Mouse (Mus musculus) left cerebral cortex, adult 9 months (tissue): ENCODE measurements around the gene Tvp23b.
A peak's percentile ranks its signal among the peaks of the same experiment; 100 is the strongest.

Experiments used
- DNase-seq, 2 experiments: peaks; one replicate each; pipeline ENCODE4 v3.0.0; 2022; ENCODE audit warnings: low spot score in 2 of 2

The Tvp23b gene

DNA sequence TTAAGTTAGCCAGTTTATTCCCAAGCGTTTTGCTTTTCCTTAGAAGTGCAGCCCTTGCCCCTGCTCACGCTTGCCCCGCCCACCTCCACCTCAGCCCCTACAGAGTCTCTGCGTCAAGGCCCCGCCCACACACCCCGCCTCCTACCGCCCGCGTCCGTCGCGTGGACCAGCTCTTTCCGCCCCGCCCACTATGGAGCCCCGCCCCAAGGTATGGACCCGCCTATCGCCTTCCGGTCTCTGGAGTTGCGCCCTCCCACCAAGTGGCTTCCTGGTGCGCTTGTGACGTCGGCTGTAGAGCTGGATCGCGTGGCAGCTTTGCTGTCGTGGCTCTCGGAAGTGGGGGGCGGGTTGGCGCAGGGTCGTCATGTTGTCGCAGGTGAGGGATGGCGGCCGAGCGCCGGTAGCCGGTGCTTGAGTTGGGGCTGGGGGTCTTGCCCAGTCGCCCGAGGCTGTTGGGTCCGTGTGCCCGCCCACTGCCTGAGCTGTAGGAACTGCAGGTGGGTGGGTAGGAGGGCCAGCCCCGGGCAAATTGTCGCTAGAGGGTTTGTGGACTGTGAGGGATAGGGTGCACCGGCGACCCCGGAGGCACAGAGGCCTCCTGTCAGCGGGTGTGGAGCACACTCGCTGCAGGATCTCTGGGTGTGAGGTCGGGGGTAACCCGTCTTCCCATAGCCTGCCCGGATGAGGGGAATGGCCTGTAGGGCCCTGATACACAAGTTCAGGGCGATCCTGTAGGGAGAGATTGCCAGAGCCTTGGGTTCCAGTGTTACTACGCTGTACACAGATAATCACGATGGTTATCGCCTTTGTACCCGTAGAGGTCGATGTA, at the start of gene Tvp23b:
Tvp23b (plus strand) TSS at position 236 of the 829 bp plus-strand sequence.
- peak; percentile 88 to 97 for DNase-seq

DNA sequence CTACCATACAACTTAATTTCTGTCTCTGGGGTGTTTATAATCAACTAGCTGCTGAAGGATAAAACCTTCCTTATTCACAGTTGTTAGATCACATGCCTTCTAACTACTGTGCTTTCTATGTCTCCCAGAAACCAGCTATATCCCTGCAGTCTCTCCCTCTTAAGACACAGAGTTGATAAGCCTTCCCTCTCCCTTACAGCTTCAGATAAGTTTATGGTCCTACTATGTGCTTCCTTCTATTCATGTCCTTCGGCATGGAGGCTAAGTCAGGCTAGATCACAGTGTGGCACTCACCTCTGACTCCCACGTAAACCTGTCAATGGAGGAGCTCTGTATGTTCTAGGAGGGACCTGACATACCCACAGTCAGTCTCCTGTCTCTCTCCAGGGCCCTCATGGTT, 48.9 kb upstream of the Tvp23b start:
- DNase-seq, result no peak

DNA sequence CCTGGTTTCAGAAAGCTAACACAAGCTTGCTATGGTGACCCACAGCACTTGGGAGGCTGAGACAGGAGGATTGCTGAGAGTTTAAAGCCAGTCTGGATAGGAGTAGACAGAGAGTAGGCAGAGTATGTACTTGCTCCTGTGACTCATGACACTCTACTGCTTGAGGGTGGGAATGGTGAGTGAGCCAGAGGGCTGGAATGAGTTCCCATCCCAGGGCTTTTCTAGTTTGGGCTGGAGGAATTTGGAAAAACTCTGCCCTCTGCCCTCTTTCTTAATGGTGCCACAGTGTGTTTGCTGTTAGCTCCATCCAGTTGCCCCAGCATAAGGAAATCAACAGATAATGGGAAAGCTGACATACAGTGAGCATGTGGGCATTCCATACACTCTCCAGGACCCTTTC, 47.3 kb upstream of the Tvp23b start:
- DNase-seq, result no peak

DNA sequence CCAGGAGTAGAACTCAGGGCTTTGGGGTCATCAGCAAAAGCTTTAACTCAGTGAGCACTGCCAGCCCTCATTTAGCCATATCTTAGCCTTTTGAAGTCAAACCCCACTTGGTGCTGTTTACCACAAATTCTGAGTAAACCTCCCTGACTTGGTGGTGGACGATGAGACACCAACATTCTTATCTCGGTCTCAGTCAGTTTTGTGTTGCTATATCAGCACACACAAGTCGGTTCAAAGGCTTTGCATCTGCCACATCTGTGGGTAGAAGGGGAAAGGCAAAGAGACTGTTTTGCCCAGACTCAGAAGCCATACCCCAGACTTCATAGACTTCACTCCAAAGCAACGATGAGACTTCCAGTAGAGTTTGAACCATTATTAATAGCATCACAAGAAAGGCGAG, 34.7 kb upstream of the Tvp23b start:
- DNase-seq, result no peak

DNA sequence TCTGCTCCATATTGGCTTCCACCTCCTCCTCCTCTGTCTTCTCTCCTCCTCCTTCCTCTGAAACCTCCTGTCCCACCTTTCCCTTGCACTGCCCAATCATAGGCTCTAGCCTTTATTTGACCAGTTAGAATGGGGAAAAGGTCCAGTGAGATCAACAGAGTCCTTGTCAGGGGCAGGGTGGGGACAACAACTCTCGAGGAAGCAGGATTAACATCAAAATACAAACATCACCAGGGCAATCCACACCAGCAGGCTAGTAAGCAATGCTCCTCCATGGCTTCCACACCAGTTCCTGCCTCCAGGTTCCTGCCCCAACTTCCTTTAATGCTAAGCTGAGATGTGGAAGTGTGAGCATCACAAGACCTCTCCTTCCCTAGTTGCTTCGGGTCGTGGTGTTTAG, 33.5 kb upstream of the Tvp23b start:
- DNase-seq, result no peak

DNA sequence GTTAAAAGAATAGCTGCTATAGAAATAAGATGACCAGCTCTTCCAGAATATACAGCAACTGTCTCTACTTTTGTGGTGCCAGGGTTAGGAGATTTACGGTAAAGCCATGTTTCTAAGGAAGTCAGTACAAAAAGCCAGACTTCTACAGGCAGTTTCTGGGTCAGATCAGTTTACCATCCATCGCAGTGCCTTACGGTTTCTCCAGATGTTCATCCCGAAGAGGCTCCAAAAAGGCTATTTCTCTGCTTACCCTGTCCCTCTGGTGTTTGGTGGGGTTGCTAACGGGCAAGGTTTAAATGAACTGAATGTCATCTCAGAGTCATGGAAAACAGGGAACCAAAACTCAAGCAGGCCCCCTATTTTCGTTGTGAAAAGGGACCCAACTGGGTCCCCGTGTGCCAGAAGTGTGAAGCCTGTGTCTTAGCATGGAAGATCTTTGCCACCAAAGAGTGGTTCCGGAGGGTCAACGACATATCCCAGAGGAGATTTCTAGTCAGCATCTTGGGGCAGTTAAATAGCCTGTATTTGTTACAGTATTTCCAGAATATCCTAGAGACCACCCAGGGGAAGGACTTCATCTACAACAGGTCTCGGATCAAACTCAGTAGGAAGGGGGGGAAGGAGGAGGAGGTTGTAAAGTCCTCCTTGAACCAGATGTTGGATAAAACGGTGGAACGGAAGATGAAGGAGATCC, 32.1 kb upstream of the Tvp23b start, which contains the start of gene Fbxw10:
Fbxw10 (plus strand) TSS at position 109 of the 694 bp plus-strand sequence.
- DNase-seq, result peak in 1 of 2 experiments; percentile 25

DNA sequence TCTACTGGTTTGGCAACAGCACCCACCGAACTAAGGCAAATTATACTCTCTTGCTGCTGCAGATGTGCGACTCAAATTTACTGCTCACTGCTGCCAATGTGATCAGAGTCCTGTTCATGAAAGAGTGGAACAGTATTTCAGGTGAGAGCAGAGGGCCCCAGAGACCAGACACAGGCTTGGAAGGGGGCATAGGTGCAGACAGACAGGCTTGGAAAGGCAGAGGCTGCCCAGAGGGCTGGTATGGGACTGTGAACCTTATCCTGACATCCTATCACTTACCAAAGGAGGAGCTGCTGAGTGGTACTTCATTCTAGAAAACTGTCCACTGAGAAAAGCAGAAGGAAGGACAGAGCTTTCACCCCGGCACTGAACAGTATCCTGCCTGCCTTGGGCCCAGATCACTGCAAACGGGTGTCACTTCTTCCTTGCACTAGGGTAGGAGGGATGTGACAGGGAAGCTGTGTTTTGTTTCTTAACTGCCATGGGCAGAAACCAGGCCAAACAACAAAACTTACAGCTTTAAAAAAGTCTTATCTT, 31.5 kb upstream of the Tvp23b start:
- DNase-seq, result no peak

DNA sequence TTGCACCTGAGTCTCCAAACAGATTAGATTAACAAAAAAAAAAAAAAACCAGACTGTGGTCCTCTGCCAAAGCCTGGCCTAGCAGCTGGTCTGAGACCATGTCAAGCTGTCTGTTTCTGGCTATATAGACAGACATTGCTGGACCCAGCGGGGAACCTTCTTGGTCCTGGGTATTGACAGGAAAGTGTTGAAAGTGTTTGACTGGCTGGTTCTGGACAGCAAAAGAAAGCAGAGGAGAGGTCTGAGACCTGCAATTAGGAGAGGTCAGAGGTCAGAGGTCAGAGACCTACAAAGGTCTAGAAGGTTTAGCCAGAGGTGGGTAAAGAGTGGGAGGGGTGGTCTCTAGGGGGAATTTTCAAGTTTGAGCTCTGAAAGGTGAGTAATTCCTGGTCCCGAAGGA, 31.0 kb upstream of the Tvp23b start:
- no peak for DNase-seq

DNA sequence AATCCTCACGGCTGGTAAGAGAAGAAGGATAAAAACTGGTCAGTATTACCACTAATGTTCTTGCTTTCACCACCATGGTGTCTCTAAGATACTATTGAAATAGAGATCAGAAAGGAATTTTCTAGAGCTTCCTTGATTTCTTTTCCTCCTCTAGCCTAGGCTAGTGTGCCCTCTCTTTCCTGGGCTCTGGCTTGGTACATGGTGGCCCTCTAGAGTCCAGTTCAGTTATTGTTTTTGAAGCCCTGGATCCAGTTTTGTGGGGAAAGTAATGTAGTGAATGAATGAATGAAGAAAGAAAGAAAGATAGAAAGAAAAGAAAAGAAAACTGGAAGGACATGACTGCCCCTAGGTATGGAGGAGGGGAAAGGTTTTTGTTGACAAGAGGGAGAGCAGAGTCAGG, 28.1 kb upstream of the Tvp23b start:
- DNase-seq, result no peak

DNA sequence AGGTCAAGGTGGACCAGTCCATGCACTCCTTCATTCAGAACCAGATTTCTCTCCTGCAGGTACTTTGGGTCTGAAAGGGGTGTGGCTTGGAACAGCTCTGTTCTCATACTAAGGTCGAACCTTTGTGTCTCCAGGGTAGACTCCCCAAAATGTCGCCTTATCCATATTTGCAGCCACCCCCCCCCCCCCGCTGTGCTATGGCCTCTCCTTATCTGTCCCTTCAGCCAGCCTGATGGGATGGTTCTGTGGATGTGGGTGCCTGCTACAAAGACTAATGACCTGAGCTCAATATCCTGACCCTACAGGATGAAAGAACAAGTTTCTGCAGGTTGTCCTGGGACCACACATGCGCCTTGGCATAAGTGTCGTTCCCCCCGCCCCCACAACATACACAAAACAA, 25.9 kb upstream of the Tvp23b start:
- DNase-seq, result no peak

DNA sequence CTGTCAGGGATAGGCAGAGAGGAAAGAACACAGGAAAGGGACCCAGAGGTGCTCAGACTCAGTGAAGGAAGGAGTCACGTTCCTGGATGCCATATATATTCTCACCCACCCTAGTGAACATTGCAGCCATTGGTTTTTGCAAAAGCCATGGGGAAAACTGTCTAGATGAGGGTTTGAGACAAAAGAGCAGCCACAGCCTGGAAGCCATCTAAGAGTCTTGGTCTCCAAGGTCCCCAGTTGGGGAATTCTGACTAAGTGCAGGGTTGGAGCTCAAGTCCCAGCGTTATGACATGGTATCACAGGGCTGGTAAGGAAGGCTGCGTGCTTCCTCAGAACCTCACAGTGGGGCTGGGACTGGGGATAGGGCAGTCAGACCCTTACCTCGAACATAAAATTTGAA, 13.7 kb upstream of the Tvp23b start:
- no peak for DNase-seq

DNA sequence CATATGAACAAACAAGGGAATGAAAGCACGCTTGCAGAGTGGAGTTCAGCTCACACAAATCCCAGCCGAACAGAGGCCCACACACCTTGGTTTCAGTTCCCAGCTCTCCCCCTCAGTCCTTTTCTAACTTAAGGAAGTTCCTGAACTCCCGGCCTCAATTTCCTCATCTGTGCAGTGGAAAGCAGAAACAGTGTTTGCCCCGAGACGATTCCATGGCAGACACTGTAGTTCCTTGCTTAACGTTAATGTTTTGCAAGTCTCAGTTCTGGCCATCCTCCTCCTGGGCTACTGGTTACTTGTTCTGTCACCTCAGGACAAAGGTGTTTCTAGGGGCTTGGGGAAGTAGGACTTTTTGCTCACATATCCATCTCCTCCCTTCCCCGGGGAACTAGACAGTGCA, 12.6 kb upstream of the Tvp23b start:
- DNase-seq, result no peak

DNA sequence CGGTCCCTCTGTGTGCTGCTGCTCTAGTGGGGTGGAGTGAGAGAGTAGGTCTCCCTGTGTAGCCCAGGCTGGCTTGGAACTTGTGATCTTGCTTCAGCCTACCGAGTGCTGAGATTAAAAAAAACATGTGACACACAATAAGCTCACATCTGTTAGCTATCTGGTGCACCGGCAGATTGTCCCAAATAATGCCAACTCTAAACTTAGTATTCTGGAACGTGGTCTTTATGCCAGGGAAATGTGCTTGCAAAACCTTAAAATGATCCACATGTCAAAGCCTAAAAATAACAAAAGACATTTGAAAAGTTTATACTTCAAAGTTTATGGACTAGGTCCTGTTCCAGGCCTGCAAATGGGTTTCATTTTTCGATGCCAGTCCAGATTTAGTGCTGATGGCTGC, 10.1 kb upstream of the Tvp23b start:
- DNase-seq, result no peak

DNA sequence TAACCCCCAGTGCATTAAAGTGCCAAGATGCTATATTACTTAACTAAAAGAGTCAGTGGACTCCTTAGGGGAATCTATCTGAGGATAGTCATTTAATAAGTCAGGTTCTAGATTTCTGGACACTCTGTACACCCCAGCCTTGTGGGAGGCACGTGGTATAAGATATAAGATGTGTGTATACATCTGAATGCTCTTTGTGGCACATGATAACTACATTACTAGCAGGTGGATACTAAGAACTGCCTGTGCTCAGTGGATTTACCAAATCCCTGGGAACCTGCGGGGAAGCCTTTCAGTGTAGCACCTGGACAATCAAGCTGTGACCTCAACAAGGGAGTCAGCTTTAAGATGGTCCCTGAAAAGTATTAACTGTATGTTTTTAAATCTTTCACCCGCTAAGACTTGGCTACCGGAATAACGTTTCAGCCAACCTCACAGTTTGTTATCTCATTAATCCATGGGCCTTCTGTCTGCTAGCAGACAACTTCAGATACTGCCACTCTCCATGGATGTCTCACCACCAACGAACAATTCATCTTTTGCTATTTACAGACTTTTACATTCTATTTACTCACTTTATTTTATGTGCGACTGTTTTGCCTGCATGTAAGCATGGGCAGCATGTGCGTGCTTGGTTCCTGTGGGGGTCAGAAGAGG, 9.4 kb upstream of the Tvp23b start:
- DNase-seq, result no peak

DNA sequence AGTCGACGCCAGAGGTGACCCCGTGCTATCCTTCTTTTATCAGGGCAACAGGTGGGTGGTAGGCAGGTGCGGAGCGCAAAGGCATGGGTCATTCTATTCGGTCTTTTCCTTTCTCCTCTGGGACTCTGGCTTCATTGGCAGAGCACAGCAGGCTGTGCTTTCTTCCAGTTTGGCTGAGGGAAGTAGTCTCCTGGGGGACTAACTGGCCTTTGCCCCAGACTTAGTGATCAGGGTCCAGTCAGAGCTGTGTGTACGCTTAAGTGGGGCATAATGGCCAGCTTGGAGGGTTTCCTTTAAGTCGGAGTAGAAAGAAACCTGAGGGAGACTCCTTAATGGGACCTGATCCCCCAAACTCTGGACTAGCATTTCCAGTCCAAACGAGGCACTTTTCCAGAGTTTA, 5.8 kb upstream of the Tvp23b start:
- no peak for DNase-seq

DNA sequence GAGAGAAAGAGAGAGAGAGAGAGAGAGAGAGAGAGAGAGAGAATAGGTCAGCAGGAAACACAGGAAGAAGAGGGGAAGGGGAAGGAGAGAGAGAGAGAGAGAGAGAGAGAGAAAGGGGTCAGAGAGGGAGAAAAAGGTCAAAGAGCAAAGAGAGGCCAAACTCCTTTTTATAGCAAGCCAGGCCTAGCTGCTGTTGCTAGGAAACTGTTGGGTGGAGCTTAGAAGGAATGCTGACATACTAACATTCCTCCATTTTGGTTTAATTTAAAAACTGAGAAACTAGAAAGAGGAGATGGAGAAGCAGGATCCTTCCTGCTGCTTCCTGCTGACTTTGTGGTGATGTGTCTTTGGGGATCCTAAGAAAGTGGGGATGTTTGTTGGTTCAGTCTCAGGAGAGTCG, 3.6 kb upstream of the Tvp23b start:
- DNase-seq, result no peak

DNA sequence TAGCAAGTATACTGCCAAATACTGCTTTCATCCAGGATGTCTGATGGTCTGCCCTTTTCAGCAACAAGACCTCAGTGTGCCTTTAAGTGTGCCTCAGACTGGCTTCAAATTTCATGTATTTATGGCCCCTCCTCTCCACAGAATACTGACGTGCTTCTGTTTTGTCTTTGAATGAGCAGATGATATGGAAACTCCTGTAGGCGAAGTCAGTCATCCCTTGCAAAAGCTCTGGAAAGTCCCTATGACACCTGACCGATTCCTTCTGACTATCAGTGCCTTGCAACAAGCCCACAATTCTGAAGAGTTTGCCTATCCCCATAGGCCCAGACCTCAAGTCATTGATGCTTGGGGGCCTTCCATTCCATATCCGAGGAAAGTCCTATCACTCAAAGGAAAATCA, 2.8 kb upstream of the Tvp23b start:
- no peak for DNase-seq

DNA sequence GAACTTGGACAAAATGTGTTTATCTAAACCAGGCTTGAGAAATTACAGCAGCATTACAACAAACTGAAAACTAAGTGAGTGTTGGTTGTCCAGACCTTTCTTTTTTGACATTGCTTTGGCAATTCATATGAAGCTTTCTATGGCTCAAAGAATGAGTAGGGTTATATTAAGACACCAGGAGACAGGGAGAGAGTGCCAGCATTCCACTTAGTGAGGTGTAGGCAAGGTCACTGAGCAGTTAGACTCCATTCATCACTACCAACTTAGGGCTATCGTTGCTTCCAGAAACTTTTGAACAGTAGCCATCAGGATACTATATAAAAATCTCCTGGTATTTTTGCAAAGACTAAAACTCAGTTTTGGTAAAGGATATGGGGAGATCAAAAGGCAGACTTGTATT, 1.9 kb upstream of the Tvp23b start:
- DNase-seq, result no peak

DNA sequence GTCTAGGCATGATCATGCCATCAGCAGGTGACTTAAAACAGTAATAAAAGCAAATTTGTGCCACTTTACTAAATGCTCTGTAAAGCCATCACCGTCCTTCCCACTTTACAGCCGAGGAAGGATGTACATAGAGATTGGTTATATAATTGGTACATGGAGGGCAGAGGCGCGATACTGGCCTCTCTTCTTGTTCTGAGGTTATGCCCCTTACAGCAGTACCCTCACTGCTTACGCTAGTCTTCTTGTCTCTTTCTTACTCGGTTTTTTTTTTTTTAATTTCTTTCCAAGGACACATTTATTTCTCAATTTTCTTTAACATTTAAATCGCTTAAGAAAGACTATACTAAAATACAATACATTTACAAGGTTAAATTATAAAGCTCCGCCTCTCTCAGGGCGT, 527 bp upstream of the Tvp23b start:
- peak in 1 of 2 experiments; percentile 34 for DNase-seq

DNA sequence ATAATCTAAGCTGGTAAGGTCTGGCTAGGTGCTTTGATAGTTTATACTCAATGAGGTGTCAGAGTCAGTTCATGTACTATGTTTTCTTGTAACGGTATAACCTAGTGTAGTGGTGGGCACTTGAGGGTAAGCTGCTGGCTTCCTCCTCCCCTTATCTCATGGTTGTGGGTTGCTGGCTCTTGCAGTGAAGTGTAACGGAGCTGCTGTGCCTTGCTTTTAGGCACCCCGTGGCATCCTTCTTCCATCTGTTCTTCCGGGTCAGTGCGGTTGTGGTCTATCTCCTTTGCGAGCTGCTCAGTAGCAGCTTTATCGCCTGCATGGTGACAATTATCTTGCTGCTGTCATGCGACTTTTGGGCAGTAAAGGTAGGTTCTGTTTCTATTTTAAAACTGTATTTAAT, 4.2 kb downstream of the Tvp23b start:
- DNase-seq, result no peak

DNA sequence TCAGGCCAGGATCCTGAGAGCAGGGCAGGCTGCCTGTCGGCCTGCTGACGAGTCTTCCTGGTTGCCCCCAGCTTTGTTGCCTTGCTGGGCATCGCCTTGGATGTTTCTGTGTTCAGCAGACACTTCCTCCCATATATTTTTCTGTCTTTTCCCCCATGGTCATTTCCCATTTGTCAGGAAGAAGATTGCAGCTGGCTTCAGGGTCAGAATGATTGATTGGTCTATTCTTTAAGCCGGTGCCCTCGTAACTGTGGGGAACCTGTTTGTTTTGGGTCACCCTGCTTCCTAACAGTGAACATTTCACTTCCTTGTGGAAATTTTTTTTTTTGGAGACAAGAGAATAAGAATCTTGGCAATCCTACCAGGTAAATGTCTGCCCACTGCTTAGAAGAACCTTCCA, 6.1 kb downstream of the Tvp23b start:
- no peak for DNase-seq

DNA sequence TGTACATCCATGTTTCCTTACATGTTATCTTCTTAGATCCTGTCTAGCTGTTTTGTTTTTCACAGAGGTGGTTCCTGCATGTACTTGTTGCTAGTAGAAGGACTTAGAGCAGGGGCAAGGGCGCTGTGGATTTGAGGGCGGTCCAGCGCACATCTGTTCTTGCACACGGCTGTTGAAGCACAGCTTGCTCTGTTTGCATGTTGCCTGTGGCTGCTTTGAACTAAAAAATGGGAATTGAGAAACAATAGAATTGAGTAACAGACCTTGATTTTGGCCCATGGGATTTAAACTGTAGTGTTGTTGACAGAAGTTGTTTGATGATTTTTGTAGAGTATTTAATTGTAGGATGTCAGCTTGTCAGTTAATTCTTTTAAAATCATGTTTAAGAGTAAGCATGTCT, 11.5 kb downstream of the Tvp23b start:
- no peak for DNase-seq

DNA sequence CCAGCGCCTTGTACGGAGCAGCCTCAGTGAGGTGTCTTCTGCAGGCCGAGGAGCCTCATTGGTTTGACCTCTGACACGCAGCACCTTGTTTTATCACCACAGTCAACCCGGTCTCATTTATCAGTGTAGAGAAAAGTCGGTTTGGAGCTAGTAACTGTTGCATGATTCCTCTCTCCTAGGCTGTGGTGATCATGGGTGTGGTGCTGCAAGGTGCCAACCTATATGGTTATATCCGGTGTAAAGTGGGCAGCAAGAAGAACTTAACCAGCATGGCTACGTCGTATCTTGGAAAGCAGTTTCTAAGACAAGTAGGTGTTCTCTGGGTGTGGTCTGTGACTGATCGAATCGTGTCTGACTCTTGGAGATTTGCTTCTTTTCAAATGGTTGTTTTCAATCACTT, 12.5 kb downstream of the Tvp23b start:
- DNase-seq, result no peak
